Comparison of ENCODE assay signal across 11 mouse cellular contexts in the genomic region with DNA sequence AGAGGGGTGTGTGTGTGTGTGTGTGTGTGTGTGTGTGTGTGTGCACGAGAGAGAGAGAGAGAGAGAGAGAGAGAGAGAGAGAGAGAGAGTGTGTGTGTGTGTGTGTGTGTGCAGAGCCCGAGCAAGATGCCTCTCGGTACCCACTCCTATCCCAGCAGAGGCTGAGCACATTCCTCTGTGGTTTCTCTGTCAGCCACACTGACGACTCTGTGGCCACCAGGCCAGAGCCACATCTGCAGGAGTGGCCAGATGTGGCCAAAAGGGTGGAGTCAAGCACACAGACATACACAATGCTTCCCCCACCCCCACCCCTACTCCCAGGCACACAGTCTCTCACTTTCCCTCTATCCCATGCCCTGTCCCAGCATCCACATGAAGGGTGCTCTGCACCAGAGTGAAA. TPM values are rescaled to one million over a fixed set of nuclear protein-coding genes. Genes with fewer than 3 reads are reported as not detected.
DNase-seq lines count a peak whose midpoint lies in the region; ATAC-seq lines count a peak whose summit lies in the region.
"Had no signal": no experiment of that assay in that cellular context is flagged by ENCODE, and none has a peak within 500 bp of the region (broad histone marks: within the 10 kb centered on the region; RNA-seq: fewer than 3 reads in every experiment).

No protein-coding gene starts in this region.

- H3K27me3 ChIP-seq in heart, embryonic 16.5 days (ENCODE audit: control insufficient read depth, insufficient read depth, low read length): no peaks in the 10 kb centered on the region
- H3K27me3 ChIP-seq in midbrain, embryonic 13.5 days: no peaks in the 10 kb centered on the region
- H3K27me3 ChIP-seq in midbrain, embryonic 11.5 days (ENCODE audit: control insufficient read depth, insufficient read depth, low read length): no peaks in the 10 kb centered on the region
- H3K27me3 ChIP-seq in hindbrain, embryonic 14.5 days (ENCODE audit: control insufficient read depth, insufficient read depth, low read length): no peaks in the 10 kb centered on the region
- H3K27me3 ChIP-seq in stomach, embryonic 14.5 days (ENCODE audit: control insufficient read depth, insufficient read depth, low read length): no peaks in the 10 kb centered on the region

- H3K4me2 ChIP-seq in heart, embryonic 16.5 days (ENCODE audit: low read depth, low read length): no peak overlapping the region
- H3K4me2 ChIP-seq in midbrain, embryonic 13.5 days (replicated peaks): no peak overlapping the region
- no peak overlapping the region for H3K4me2 ChIP-seq in midbrain, embryonic 11.5 days
- H3K4me2 ChIP-seq in hindbrain, embryonic 14.5 days (replicated peaks): no peak overlapping the region
- no peak overlapping the region for H3K4me2 ChIP-seq in stomach, embryonic 14.5 days (replicated peaks; ENCODE audit: low read depth, low read length)

- 25% methylated on average over 4 of the region's 4 CpGs for WGBS in heart, embryonic 16.5 days
- 31% methylated on average over 3 of the region's 4 CpGs for WGBS in midbrain, embryonic 13.5 days
- WGBS in midbrain, embryonic 11.5 days: 20% methylated on average over 4 of the region's 4 CpGs
- 15% methylated on average over 4 of the region's 4 CpGs for WGBS in hindbrain, embryonic 14.5 days
- WGBS in stomach, embryonic 14.5 days: 57% methylated on average over 3 of the region's 4 CpGs

- H3K9me3 ChIP-seq in heart, embryonic 16.5 days (replicated peaks; ENCODE audit: control insufficient read depth, low read length): no peaks in the 10 kb centered on the region
- H3K9me3 ChIP-seq in midbrain, embryonic 13.5 days: no peaks in the 10 kb centered on the region
- no peaks in the 10 kb centered on the region for H3K9me3 ChIP-seq in midbrain, embryonic 11.5 days (ENCODE audit: control insufficient read depth, low read length)
- no peaks in the 10 kb centered on the region for H3K9me3 ChIP-seq in hindbrain, embryonic 14.5 days (ENCODE audit: control insufficient read depth, low read length)
- no peaks in the 10 kb centered on the region for H3K9me3 ChIP-seq in stomach, embryonic 14.5 days (ENCODE audit: control insufficient read depth, low read depth, low read length)

- peak overlapping the region; percentile 32 for H3K27ac ChIP-seq in heart, embryonic 16.5 days (ENCODE audit: low read length)
- peak overlapping the region; percentile 12; the same call in 1 of the 2 replicates for H3K27ac ChIP-seq in midbrain, embryonic 13.5 days
- H3K27ac ChIP-seq in midbrain, embryonic 11.5 days (ENCODE audit: low read depth, low read length): no peak overlapping the region
- peak overlapping the region; percentile 9; the same call in 1 of the 2 replicates for H3K27ac ChIP-seq in hindbrain, embryonic 14.5 days
- peak overlapping the region; percentile 21; the same call in 1 of the 2 replicates for H3K27ac ChIP-seq in stomach, embryonic 14.5 days (ENCODE audit: low read length)

- peak overlapping the region; percentile 20; the same call in 1 of the 2 replicates for H3K9ac ChIP-seq in heart, embryonic 16.5 days (ENCODE audit: low read length)
- H3K9ac ChIP-seq in midbrain, embryonic 13.5 days (replicated peaks): peak overlapping the region; percentile 20; the same call in 1 of the 2 replicates
- H3K9ac ChIP-seq in midbrain, embryonic 11.5 days (ENCODE audit: low read length): no peak overlapping the region
- no peak overlapping the region; the same call in 1 of the 2 replicates for H3K9ac ChIP-seq in hindbrain, embryonic 14.5 days
- H3K9ac ChIP-seq in stomach, embryonic 14.5 days (replicated peaks; ENCODE audit: low read depth, low read length): no peak overlapping the region

- H3K4me1 ChIP-seq in heart, embryonic 16.5 days (ENCODE audit: control insufficient read depth, insufficient read depth, low read length): peaks cover 80% of the 10 kb centered on the region
- peaks cover 57% of the 10 kb centered on the region for H3K4me1 ChIP-seq in midbrain, embryonic 13.5 days (replicated peaks)
- peaks cover 22% of the 10 kb centered on the region for H3K4me1 ChIP-seq in midbrain, embryonic 11.5 days (ENCODE audit: control insufficient read depth, insufficient read depth, low read length)
- H3K4me1 ChIP-seq in hindbrain, embryonic 14.5 days (replicated peaks; ENCODE audit: control insufficient read depth, insufficient read depth, low read length): peaks cover 16% of the 10 kb centered on the region
- peaks cover 29% of the 10 kb centered on the region for H3K4me1 ChIP-seq in stomach, embryonic 14.5 days (ENCODE audit: control insufficient read depth, insufficient read depth, low read length)

- ATAC-seq in heart, embryonic 16.5 days (replicated peaks; ENCODE audit: extremely low read depth, insufficient read depth, low FRiP score): no peak
- no peak; the same call in 1 of the 2 replicates for ATAC-seq in midbrain, embryonic 13.5 days
- ATAC-seq in midbrain, embryonic 11.5 days (ENCODE audit: low FRiP score): no peak
- no peak for ATAC-seq in hindbrain, embryonic 14.5 days (ENCODE audit: low FRiP score)
- peak; percentile 8; the same call in 1 of the 2 replicates for ATAC-seq in stomach, embryonic 14.5 days (ENCODE audit: insufficient number of reproducible peaks, insufficient read depth, low FRiP score, low read depth)

- no peak for DNase-seq in heart, adult 8-10 months (ENCODE audit: low spot score)
- no peak for DNase-seq in midbrain, embryonic 11.5 days (ENCODE audit: low spot score, missing footprints)
- no peak for DNase-seq in hindbrain, embryonic 14.5 days (ENCODE audit: low spot score)
- DNase-seq in embryo, embryonic 11 days: no peak
- DNase-seq in testis, postnatal 14 days (ENCODE audit: low spot score): no peak
- DNase-seq: adrenal gland, adult 2 months; kidney, adult 8-10 months; thymus, postnatal 36 days had no signal

- H3K36me3 ChIP-seq in heart, embryonic 16.5 days (ENCODE audit: control insufficient read depth, insufficient read depth): peaks cover 13% of the 10 kb centered on the region
- peaks cover 39% of the 10 kb centered on the region for H3K36me3 ChIP-seq in midbrain, embryonic 13.5 days
- H3K36me3 ChIP-seq in midbrain, embryonic 11.5 days (ENCODE audit: control insufficient read depth, insufficient read depth, low read length): peaks cover 9% of the 10 kb centered on the region; the same call in 1 of the 2 replicates
- peaks cover 39% of the 10 kb centered on the region for H3K36me3 ChIP-seq in hindbrain, embryonic 14.5 days (replicated peaks; ENCODE audit: control insufficient read depth, insufficient read depth)
- H3K36me3 ChIP-seq in stomach, embryonic 14.5 days (ENCODE audit: control insufficient read depth, insufficient read depth, low read length): peaks cover 27% of the 10 kb centered on the region

- H3K4me3 ChIP-seq in heart, embryonic 16.5 days (ENCODE audit: low read length): no peak overlapping the region
- no peak overlapping the region for H3K4me3 ChIP-seq in midbrain, embryonic 13.5 days (replicated peaks)
- no peak overlapping the region for H3K4me3 ChIP-seq in midbrain, embryonic 11.5 days (ENCODE audit: low read depth, low read length)
- no peak overlapping the region for H3K4me3 ChIP-seq in hindbrain, embryonic 14.5 days (replicated peaks; ENCODE audit: low read length)
- H3K4me3 ChIP-seq in stomach, embryonic 14.5 days (ENCODE audit: low read depth, low read length): no peak overlapping the region

RNA-seq across cellular contexts. Expression of a gene that starts 19.4 kb away (rescaled TPM):
- polyA plus RNA-seq in heart, embryonic 16.5 days (2015; fragmentation: Nextera tagmentation; extraction: Ambion mirVana): 24.4 and 25.0 TPM in 2 replicates
- total RNA-seq in heart, adult 8-10 months (2022): 10 to 100 TPM; 52.2 to 60.3 (median 58.6) TPM
- 31.4 and 32.9 TPM in 2 replicates for polyA plus RNA-seq in midbrain, embryonic 13.5 days (2015; fragmentation: Nextera tagmentation; extraction: Ambion mirVana)
- 27.8 and 31.5 TPM in 2 replicates for polyA plus RNA-seq in midbrain, embryonic 11.5 days (2014; fragmentation: Nextera tagmentation; extraction: Ambion mirVana)
- polyA plus RNA-seq in hindbrain, embryonic 14.5 days (2014; fragmentation: Nextera tagmentation; extraction: Ambion mirVana): 39.9 and 42.3 TPM in 2 replicates
- polyA plus RNA-seq in stomach, embryonic 14.5 days (2014; fragmentation: Nextera tagmentation; extraction: Ambion mirVana): 34.4 and 36.6 TPM in 2 replicates

RNA-seq across cellular contexts. Expression of a gene that starts 21.1 kb away (rescaled TPM):
- polyA plus RNA-seq in heart, embryonic 16.5 days (2015; fragmentation: Nextera tagmentation; extraction: Ambion mirVana): 86.7 and 96.4 TPM in 2 replicates
- total RNA-seq in heart, adult 8-10 months (2022): 100 to 1,000 TPM; 114 to 136 (median 121) TPM
- polyA plus RNA-seq in midbrain, embryonic 13.5 days (2015; fragmentation: Nextera tagmentation; extraction: Ambion mirVana): 80.5 and 106 TPM in 2 replicates
- 25.6 and 31.9 TPM in 2 replicates for polyA plus RNA-seq in midbrain, embryonic 11.5 days (2014; fragmentation: Nextera tagmentation; extraction: Ambion mirVana)
- polyA plus RNA-seq in hindbrain, embryonic 14.5 days (2014; fragmentation: Nextera tagmentation; extraction: Ambion mirVana): 40.7 and 50.8 TPM in 2 replicates
- 41.5 and 46.4 TPM in 2 replicates for polyA plus RNA-seq in stomach, embryonic 14.5 days (2014; fragmentation: Nextera tagmentation; extraction: Ambion mirVana)

RNA-seq across cellular contexts. Expression of a gene that starts 23.8 kb away (rescaled TPM):
- polyA plus RNA-seq in heart, embryonic 16.5 days (2015; fragmentation: Nextera tagmentation; extraction: Ambion mirVana): 60.5 and 77.2 TPM in 2 replicates
- 10 to 100 TPM; 45.4 to 51.9 (median 48.8) TPM for total RNA-seq in heart, adult 8-10 months (2022)
- polyA plus RNA-seq in midbrain, embryonic 13.5 days (2015; fragmentation: Nextera tagmentation; extraction: Ambion mirVana): 141 and 156 TPM in 2 replicates
- 73.5 and 74.8 TPM in 2 replicates for polyA plus RNA-seq in midbrain, embryonic 11.5 days (2014; fragmentation: Nextera tagmentation; extraction: Ambion mirVana)
- polyA plus RNA-seq in hindbrain, embryonic 14.5 days (2014; fragmentation: Nextera tagmentation; extraction: Ambion mirVana): 78.6 and 81.9 TPM in 2 replicates
- 88.2 and 88.5 TPM in 2 replicates for polyA plus RNA-seq in stomach, embryonic 14.5 days (2014; fragmentation: Nextera tagmentation; extraction: Ambion mirVana)

RNA-seq across cellular contexts. Expression of a gene that starts 39.8 kb away (rescaled TPM):
- polyA plus RNA-seq in heart, embryonic 16.5 days (2015; fragmentation: Nextera tagmentation; extraction: Ambion mirVana): 11.8 and 12.3 TPM in 2 replicates
- under 1 TPM; 0.12 to 0.23 (median 0.18) TPM for total RNA-seq in heart, adult 8-10 months (2022)
- polyA plus RNA-seq in midbrain, embryonic 13.5 days (2015; fragmentation: Nextera tagmentation; extraction: Ambion mirVana): 4.6 and 5.6 TPM in 2 replicates
- polyA plus RNA-seq in midbrain, embryonic 11.5 days (2014; fragmentation: Nextera tagmentation; extraction: Ambion mirVana): 17.4 and 18.4 TPM in 2 replicates
- polyA plus RNA-seq in hindbrain, embryonic 14.5 days (2014; fragmentation: Nextera tagmentation; extraction: Ambion mirVana): 1.8 and 2.9 TPM in 2 replicates
- 11.4 and 11.8 TPM in 2 replicates for polyA plus RNA-seq in stomach, embryonic 14.5 days (2014; fragmentation: Nextera tagmentation; extraction: Ambion mirVana)

RNA-seq across cellular contexts. Expression of a gene that starts 52.6 kb away (rescaled TPM):
- 33.9 and 35.3 TPM in 2 replicates for polyA plus RNA-seq in heart, embryonic 16.5 days (2015; fragmentation: Nextera tagmentation; extraction: Ambion mirVana)
- total RNA-seq in heart, adult 8-10 months (2022): 10 to 100 TPM; 12.7 to 15.5 (median 14.9) TPM
- polyA plus RNA-seq in midbrain, embryonic 13.5 days (2015; fragmentation: Nextera tagmentation; extraction: Ambion mirVana): 40.5 and 42.5 TPM in 2 replicates
- polyA plus RNA-seq in midbrain, embryonic 11.5 days (2014; fragmentation: Nextera tagmentation; extraction: Ambion mirVana): 33.5 and 35.9 TPM in 2 replicates
- polyA plus RNA-seq in hindbrain, embryonic 14.5 days (2014; fragmentation: Nextera tagmentation; extraction: Ambion mirVana): 32.7 and 35.0 TPM in 2 replicates
- polyA plus RNA-seq in stomach, embryonic 14.5 days (2014; fragmentation: Nextera tagmentation; extraction: Ambion mirVana): 23.0 and 24.8 TPM in 2 replicates

Comparison
In these comparisons a context has a peak if more than half of its experiments do, and no peak if none do; other contexts are left out.
1. H3K9ac ChIP-seq: peak in heart, embryonic 16.5 days (single experiment) and midbrain, embryonic 13.5 days (single experiment); none in midbrain, embryonic 11.5 days (single experiment), hindbrain, embryonic 14.5 days (single experiment) and stomach, embryonic 14.5 days (single experiment).